Comparison of ENCODE assay signal across 25 mouse cellular contexts in genomic region chr13:51085941-51086340, GRCm38 (mm10). TPM values are rescaled to one million over a fixed set of nuclear protein-coding genes. Genes with fewer than 3 reads are reported as not detected.
DNase-seq lines count a peak whose midpoint lies in the region; ATAC-seq lines count a peak whose summit lies in the region.
"Had no signal": no experiment of that assay in that cellular context is flagged by ENCODE, and none has a peak within 500 bp of the region (broad histone marks: within the 10 kb centered on the region; RNA-seq: fewer than 3 reads in every experiment).

No protein-coding gene starts in this region.

- H3K4me3 ChIP-seq in embryonic facial prominence, embryonic 10.5 days: no peak overlapping the region

- DNase-seq in ES-CJ7 (ENCODE audit: low read depth, low spot score) (peak; percentile 53), R1 (ENCODE audit: low read depth, low spot score) (peak; percentile 46), ZHBTc4 (ENCODE audit: low read depth, low spot score) (peak; percentile 64)
- DNase-seq in embryonic facial prominence, embryonic 10.5 days (ENCODE audit: low spot score): no peak
- no peak for DNase-seq in gastrocnemius, postnatal 10 days
- DNase-seq: adrenal gland, adult 2 months; adrenal gland, adult 8-10 months; adrenal gland, postnatal 10 days; adrenal gland, postnatal 14 days; adrenal gland, postnatal 25 days; adrenal gland, postnatal 36 days; B cell, adult 2 months; cerebellum, adult 11 months; cerebellum, adult 11-12 months; cerebellum, adult 18-20 months; cerebellum, adult 2 months; cerebellum, adult 8-10 months; cerebellum, adult 9-10 months; cerebellum, adult 9-11 months had no signal

- H3K27me3 ChIP-seq in embryonic facial prominence, embryonic 10.5 days (replicated peaks; ENCODE audit: low read depth, poor library complexity, severe bottlenecking): no peaks in the 10 kb centered on the region
- H3K27me3 ChIP-seq: CH12.LX, Patski had no signal

- no peak for ATAC-seq in cerebellum, adult (ENCODE audit: insufficient number of reproducible peaks, low FRiP score, low TSS enrichment)
- ATAC-seq: activated CD4-positive, CD25-positive, alpha-beta regulatory T cell, adult 4 months; CD4-positive, CD25-positive, alpha-beta regulatory T cell, adult 4 months; Patski had no signal

- no peaks in the 10 kb centered on the region for H3K36me3 ChIP-seq in embryonic facial prominence, embryonic 10.5 days (replicated peaks)
- H3K36me3 ChIP-seq: G1E had no signal

- 90% methylated on average over 11 of the region's 11 CpGs for WGBS in embryonic facial prominence, embryonic 10.5 days

- H3K27ac ChIP-seq in embryonic facial prominence, embryonic 10.5 days (replicated peaks): no peak overlapping the region

- H3K4me1 ChIP-seq in embryonic facial prominence, embryonic 10.5 days: 0 out of 2 replicates have a peak, but pooled peaks cover 5% of the 10 kb centered on the region

- no peaks in the 10 kb centered on the region for H3K9me3 ChIP-seq in embryonic facial prominence, embryonic 10.5 days
- H3K9me3 ChIP-seq: G1E had no signal

RNA-seq across cellular contexts. Expression of gene Spin1, which starts 14.7 kb away (rescaled TPM):
- polyA plus RNA-seq in embryonic facial prominence, embryonic 10.5 days (2016; fragmentation: Nextera tagmentation; extraction: Ambion mirVana): 94.5 and 105 TPM in 2 replicates
- total RNA-seq in gastrocnemius, postnatal 10 days (2021): 10 to 100 TPM; 26.4 to 30.4 TPM

Comparison
In these comparisons a context has a peak if more than half of its experiments do, and no peak if none do; other contexts are left out.
1. DNase-seq: peak in ES-CJ7 (single experiment), R1 (single experiment) and ZHBTc4 (single experiment); none in embryonic facial prominence, embryonic 10.5 days (single experiment) and gastrocnemius, postnatal 10 days (single experiment).